Mouse (Mus musculus): ENCODE measurements around the gene Tmsb10. TPM values are rescaled to one million over a fixed set of nuclear protein-coding genes. Genes with fewer than 3 reads are reported as not detected.

Gene Tmsb10
- polyA plus RNA-seq, 1 experiment from 2014 or later = 5,026 TPM

DNA sequence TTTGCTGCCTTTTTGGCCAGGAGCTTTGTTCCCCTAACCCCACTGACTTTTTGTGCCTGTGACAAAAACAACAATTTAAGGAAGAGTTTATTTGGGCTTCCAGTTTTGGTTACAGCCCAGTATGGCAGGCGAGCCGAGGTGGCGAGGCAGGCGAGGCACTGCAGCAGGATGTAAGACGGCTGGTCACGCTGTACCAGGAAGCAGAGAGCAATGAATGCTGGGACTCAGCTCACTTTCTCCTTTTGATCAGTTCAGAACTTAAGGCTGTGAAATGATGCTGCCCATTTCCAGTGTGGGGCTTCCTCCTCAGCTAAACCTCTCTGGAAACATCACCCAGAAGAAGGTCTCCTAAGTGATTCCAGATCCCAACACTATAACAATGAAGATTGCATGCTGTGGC lies 23.3 kb upstream of the Tmsb10 start:
- Histone ChIP-seq H3K36me3 (ENCODE audit: control insufficient read depth, insufficient read depth, low read length) (no peaks in the 10 kb centered on the region), H3K27ac (ENCODE audit: low read length) (no peak overlapping the region), H3K27me3 (ENCODE audit: control insufficient read depth, insufficient read depth, low read depth, low read length) (no peaks in the 10 kb centered on the region), H3K9me3 (replicated peaks; ENCODE audit: control insufficient read depth, low read length, poor library complexity, severe bottlenecking) (no peaks in the 10 kb centered on the region), H3K4me1 (ENCODE audit: control insufficient read depth, insufficient read depth, low read length) (no peaks in the 10 kb centered on the region), H3K9ac (ENCODE audit: low read depth, low read length) (no peak overlapping the region), H3K4me2 (ENCODE audit: low read length) (no peak overlapping the region), H3K4me3 (ENCODE audit: low read depth, low read length) (no peak overlapping the region)
- no peak for ATAC-seq
- WGBS = 78% methylated on average over 6 of the region's 6 CpGs

DNA sequence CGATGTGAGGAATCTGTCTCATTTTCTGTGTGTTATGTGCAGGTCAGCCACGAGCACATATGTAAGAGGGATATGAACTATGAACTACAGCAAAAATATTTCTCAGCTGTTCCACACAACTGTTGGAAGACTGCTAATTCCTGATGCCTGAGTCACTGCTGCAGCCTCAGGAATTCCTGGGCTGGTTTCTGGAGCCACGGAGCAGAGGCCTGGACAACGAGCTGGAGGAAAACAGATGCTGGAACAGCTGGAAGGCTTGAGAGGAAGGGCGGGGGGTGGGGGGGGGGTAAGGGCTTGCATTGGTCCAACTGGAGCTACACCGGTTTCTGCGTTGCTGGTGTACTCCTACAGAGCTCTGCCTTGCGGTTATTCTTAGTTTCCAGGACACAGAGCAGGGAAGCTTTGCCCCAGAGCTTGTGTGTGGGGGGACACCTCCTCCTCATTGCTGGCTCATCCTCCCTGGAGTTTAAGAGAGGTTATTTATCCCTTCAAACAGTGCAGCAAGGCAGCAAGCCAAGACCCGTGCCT lies 22.6 kb upstream of the Tmsb10 start:
- no peak overlapping the region for H3K4me3 ChIP-seq (ENCODE audit: low read depth, low read length)
- ATAC-seq = no peak
- no peak overlapping the region for H3K27ac ChIP-seq (ENCODE audit: low read length)
- H3K9ac ChIP-seq (ENCODE audit: low read depth, low read length) = no peak overlapping the region
- H3K4me1 ChIP-seq (ENCODE audit: control insufficient read depth, insufficient read depth, low read length) = no peaks in the 10 kb centered on the region
- no peaks in the 10 kb centered on the region for H3K9me3 ChIP-seq (replicated peaks; ENCODE audit: control insufficient read depth, low read length, poor library complexity, severe bottlenecking)
- 45% methylated on average over 9 of the region's 9 CpGs for WGBS
- no peaks in the 10 kb centered on the region for H3K36me3 ChIP-seq (ENCODE audit: control insufficient read depth, insufficient read depth, low read length)
- no peaks in the 10 kb centered on the region for H3K27me3 ChIP-seq (ENCODE audit: control insufficient read depth, insufficient read depth, low read depth, low read length)
- H3K4me2 ChIP-seq (ENCODE audit: low read length) = no peak overlapping the region

DNA sequence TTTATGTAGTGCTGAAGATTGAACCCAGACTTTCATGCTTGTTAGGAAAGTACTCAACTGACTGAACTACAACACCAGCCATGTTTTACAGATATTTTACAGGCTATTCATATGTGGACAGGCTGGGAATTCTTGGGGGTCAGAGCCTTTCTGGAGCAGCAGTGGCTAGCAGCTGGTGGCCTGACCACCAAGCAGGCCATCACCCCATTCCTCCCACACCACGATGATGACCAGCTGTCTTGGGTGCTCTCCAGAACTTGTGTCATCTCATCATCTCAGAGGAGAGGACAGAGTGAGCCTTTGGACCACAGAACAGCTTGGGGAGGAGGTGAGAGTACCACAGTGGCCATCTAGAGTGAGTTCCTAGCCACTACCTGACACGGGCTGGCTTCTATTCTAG lies 18.3 kb upstream of the Tmsb10 start:
- WGBS = 93% methylated on average over 2 of the region's 2 CpGs
- no peak overlapping the region for H3K4me3 ChIP-seq (ENCODE audit: low read depth, low read length)
- H3K27ac ChIP-seq (ENCODE audit: low read length) = no peak overlapping the region
- no peaks in the 10 kb centered on the region; the same call in 1 of the 2 replicates for H3K9me3 ChIP-seq (replicated peaks; ENCODE audit: control insufficient read depth, low read length, poor library complexity, severe bottlenecking)
- H3K36me3 ChIP-seq (ENCODE audit: control insufficient read depth, insufficient read depth, low read length) = no peaks in the 10 kb centered on the region
- H3K9ac ChIP-seq (ENCODE audit: low read depth, low read length) = no peak overlapping the region
- no peaks in the 10 kb centered on the region for H3K27me3 ChIP-seq (ENCODE audit: control insufficient read depth, insufficient read depth, low read depth, low read length)
- no peaks in the 10 kb centered on the region for H3K4me1 ChIP-seq (ENCODE audit: control insufficient read depth, insufficient read depth, low read length)
- ATAC-seq = no peak
- no peak overlapping the region for H3K4me2 ChIP-seq (ENCODE audit: low read length)

DNA sequence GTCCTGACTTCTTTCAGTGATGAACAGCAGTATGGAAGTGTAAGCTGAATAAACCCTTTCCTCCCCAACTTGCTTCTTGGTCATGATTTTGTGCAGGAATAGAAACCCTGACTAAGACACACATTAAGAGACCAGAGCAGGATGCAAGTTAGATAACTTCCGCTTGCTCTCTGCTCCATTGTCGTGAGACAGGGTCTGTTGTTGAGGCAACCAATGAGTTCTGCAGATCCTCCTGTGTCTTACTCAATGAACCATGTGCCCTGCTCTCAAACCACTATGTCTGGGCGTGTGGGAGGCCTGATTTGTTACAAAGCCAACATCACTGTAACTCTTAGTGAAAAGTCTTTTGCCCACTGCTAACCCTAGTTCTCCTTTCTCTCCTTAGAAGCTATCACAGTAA lies 12.5 kb upstream of the Tmsb10 start:
- no peak for ATAC-seq
- 77% methylated on average over 3 of the region's 3 CpGs for WGBS
- Histone ChIP-seq H3K27me3 (ENCODE audit: control insufficient read depth, insufficient read depth, low read depth, low read length) (no peaks in the 10 kb centered on the region), H3K27ac (ENCODE audit: low read length) (no peak overlapping the region), H3K9me3 (replicated peaks; ENCODE audit: control insufficient read depth, low read length, poor library complexity, severe bottlenecking) (no peaks in the 10 kb centered on the region; the same call in 1 of the 2 replicates), H3K4me2 (ENCODE audit: low read length) (no peak overlapping the region), H3K4me3 (ENCODE audit: low read depth, low read length) (no peak overlapping the region), H3K36me3 (ENCODE audit: control insufficient read depth, insufficient read depth, low read length) (no peaks in the 10 kb centered on the region), H3K9ac (ENCODE audit: low read depth, low read length) (no peak overlapping the region), H3K4me1 (ENCODE audit: control insufficient read depth, insufficient read depth, low read length) (no peaks in the 10 kb centered on the region)

DNA sequence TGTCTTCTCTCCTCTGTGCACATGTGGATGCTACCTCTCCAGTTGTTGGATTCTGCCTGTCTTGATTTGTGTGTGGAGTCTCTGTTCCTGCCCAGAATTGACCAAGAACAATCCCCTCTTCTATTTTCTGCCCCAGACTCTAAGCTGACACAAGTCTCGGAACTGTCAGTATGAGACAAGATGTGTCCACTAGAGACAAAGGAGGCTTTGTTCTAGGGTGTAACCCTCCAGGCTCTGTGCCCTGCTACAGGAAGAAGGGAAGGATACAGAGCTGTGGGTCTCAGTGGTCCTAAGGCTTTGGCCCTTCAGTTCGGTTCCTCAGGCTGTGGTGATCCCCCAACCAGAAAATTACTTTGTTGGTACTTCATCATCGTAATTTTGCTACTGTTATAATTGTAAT lies 11.2 kb upstream of the Tmsb10 start:
- H3K36me3 ChIP-seq (ENCODE audit: control insufficient read depth, insufficient read depth, low read length) = no peaks in the 10 kb centered on the region
- no peaks in the 10 kb centered on the region for H3K4me1 ChIP-seq (ENCODE audit: control insufficient read depth, insufficient read depth, low read length)
- 71% methylated on average over 3 of the region's 3 CpGs for WGBS
- H3K9ac ChIP-seq (ENCODE audit: low read depth, low read length) = no peak overlapping the region
- H3K4me2 ChIP-seq (ENCODE audit: low read length) = no peak overlapping the region
- ATAC-seq = no peak
- no peak overlapping the region for H3K27ac ChIP-seq (ENCODE audit: low read length)
- no peak overlapping the region for H3K4me3 ChIP-seq (ENCODE audit: low read depth, low read length)
- no peaks in the 10 kb centered on the region; the same call in 1 of the 2 replicates for H3K9me3 ChIP-seq (replicated peaks; ENCODE audit: control insufficient read depth, low read length, poor library complexity, severe bottlenecking)
- H3K27me3 ChIP-seq (ENCODE audit: control insufficient read depth, insufficient read depth, low read depth, low read length) = no peaks in the 10 kb centered on the region

DNA sequence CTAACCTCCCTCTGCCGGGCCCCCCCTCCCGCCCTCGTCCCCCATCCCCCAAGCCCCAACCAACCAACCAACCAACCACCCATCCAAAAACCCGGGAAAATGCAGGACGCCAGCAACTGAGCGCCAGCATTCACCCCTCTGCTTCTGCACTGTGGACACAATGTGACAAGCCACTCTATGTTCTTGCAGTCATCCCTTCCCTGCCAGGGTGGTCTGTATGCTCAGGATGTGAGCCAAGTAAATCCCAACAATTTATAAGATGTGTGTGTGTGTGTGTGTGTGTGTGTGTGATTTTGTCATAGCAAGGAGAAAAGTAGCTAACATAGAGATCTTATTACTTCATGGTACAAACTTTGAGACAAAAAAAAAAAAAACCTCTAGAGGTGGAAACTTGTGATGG lies 6.7 kb upstream of the Tmsb10 start:
- Histone ChIP-seq H3K4me2 (ENCODE audit: low read length) (no peak overlapping the region), H3K27me3 (ENCODE audit: control insufficient read depth, insufficient read depth, low read depth, low read length) (no peaks in the 10 kb centered on the region), H3K4me3 (ENCODE audit: low read depth, low read length) (no peak overlapping the region), H3K36me3 (ENCODE audit: control insufficient read depth, insufficient read depth, low read length) (no peaks in the 10 kb centered on the region), H3K9me3 (replicated peaks; ENCODE audit: control insufficient read depth, low read length, poor library complexity, severe bottlenecking) (no peaks in the 10 kb centered on the region), H3K27ac (ENCODE audit: low read length) (no peak overlapping the region), H3K9ac (ENCODE audit: low read depth, low read length) (no peak overlapping the region), H3K4me1 (ENCODE audit: control insufficient read depth, insufficient read depth, low read length) (no peaks in the 10 kb centered on the region)
- no peak for ATAC-seq
- WGBS = 84% methylated on average over 6 of the region's 6 CpGs

DNA sequence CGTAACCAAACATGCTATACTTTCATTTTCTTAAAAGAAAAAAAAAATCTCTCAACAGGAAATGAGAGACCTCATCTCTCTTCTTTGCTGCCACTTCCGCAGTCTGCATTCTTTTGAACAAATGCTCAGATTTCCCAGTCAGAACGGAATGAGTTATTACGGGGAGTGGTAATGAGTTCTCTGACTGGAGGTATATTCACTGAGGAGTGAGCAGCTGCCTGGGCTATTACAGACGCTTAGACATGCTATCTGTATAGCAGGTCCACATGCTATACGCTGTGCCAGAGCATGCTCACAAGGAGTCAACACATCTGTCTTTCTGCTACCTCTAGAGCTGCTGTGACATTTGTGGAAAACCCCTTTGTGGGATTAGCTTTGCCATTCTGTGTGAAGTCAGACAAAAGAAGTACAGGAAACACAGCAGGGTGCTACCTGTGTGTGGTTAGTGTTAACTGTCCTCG lies 3.8 kb upstream of the Tmsb10 start:
- H3K4me1 ChIP-seq (ENCODE audit: control insufficient read depth, insufficient read depth, low read length) = peaks cover 7% of the 10 kb centered on the region; the same call in 1 of the 2 replicates
- H3K9me3 ChIP-seq (replicated peaks; ENCODE audit: control insufficient read depth, low read length, poor library complexity, severe bottlenecking) = no peaks in the 10 kb centered on the region
- no peak for ATAC-seq
- H3K4me3 ChIP-seq (ENCODE audit: low read depth, low read length) = no peak overlapping the region
- H3K27ac ChIP-seq (ENCODE audit: low read length) = no peak overlapping the region
- no peaks in the 10 kb centered on the region for H3K27me3 ChIP-seq (ENCODE audit: control insufficient read depth, insufficient read depth, low read depth, low read length)
- H3K9ac ChIP-seq (ENCODE audit: low read depth, low read length) = no peak overlapping the region
- H3K36me3 ChIP-seq (ENCODE audit: control insufficient read depth, insufficient read depth, low read length) = no peaks in the 10 kb centered on the region
- H3K4me2 ChIP-seq (ENCODE audit: low read length) = no peak overlapping the region
- WGBS = 61% methylated on average over 7 of the region's 7 CpGs

DNA sequence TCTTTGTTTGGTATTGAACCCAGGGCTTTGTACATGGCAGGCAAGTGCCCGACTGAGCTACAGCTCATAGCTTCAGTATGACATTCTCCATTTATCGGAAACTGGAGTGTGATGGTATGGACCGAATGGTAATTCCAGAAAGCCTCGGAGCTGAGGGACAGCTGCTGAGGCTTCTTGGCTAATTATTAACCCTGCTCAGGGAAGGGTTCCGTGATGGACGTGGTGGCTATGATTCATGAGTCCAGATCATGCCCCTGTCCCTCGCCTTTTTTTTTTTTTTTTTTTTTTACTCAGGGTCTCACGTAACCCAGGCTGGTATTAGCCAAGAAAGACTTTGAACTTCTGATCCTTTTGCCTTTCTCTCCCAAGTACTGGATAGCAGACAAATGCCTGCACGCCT lies 3.1 kb upstream of the Tmsb10 start:
- no peaks in the 10 kb centered on the region for H3K9me3 ChIP-seq (replicated peaks; ENCODE audit: control insufficient read depth, low read length, poor library complexity, severe bottlenecking)
- H3K9ac ChIP-seq (ENCODE audit: low read depth, low read length) = no peak overlapping the region
- peaks cover 7% of the 10 kb centered on the region; the same call in 1 of the 2 replicates for H3K4me1 ChIP-seq (ENCODE audit: control insufficient read depth, insufficient read depth, low read length)
- no peak overlapping the region for H3K4me2 ChIP-seq (ENCODE audit: low read length)
- no peak overlapping the region for H3K27ac ChIP-seq (ENCODE audit: low read length)
- H3K36me3 ChIP-seq (ENCODE audit: control insufficient read depth, insufficient read depth, low read length) = no peaks in the 10 kb centered on the region
- ATAC-seq = no peak
- H3K4me3 ChIP-seq (ENCODE audit: low read depth, low read length) = no peak overlapping the region
- 88% methylated on average over 9 of the region's 9 CpGs for WGBS
- no peaks in the 10 kb centered on the region for H3K27me3 ChIP-seq (ENCODE audit: control insufficient read depth, insufficient read depth, low read depth, low read length)

DNA sequence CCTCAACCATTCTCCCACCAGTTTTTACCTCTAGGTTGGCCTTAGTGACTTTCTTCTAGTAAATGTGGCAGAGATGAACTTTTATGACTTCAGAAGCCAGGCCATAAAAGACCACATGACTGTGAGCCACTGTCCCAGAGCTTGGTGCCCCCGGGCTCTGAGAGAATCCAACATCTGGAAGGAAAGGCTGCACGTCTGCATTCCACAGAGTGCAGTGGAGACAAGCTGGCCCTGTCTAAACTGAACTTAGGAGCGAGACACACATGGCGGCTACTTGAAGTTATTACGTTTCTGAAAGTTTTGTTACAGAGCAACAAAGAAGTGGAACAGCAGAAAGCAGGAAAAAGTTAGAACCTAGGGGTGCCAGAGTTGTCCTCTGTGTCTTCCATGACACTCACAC lies 2.1 kb upstream of the Tmsb10 start:
- Histone ChIP-seq H3K9ac (ENCODE audit: low read depth, low read length) (no peak overlapping the region), H3K4me1 (ENCODE audit: control insufficient read depth, insufficient read depth, low read length) (peaks cover 13% of the 10 kb centered on the region), H3K9me3 (replicated peaks; ENCODE audit: control insufficient read depth, low read length, poor library complexity, severe bottlenecking) (no peaks in the 10 kb centered on the region), H3K27ac (ENCODE audit: low read length) (no peak overlapping the region), H3K4me3 (ENCODE audit: low read depth, low read length) (no peak overlapping the region), H3K4me2 (ENCODE audit: low read length) (no peak overlapping the region), H3K27me3 (ENCODE audit: control insufficient read depth, insufficient read depth, low read depth, low read length) (no peaks in the 10 kb centered on the region), H3K36me3 (ENCODE audit: control insufficient read depth, insufficient read depth, low read length) (no peaks in the 10 kb centered on the region)
- no peak for ATAC-seq
- 92% methylated on average over 5 of the region's 5 CpGs for WGBS

All from midbrain, embryonic 16.5 days (tissue).